Mouse (Mus musculus): ENCODE measurements around the gene Svs3a. TPM values are rescaled to one million over a fixed set of nuclear protein-coding genes. Genes with fewer than 3 reads are reported as not detected.
"Not testable (repeated sequence)": the region's sequence is repeated elsewhere in the genome, so short reads cannot be mapped to it uniquely, and the experiment has no call there.

Svs3a gene
- polyA plus RNA-seq (2015; fragmentation: Nextera tagmentation; extraction: Ambion mirVana): not detected in 2 replicates

GRCm38 (mm10) chr2:164288968-164289367 lies at the start of gene Svs3a:
Gene Svs3a (plus strand): TSS chr2:164289268.
- not testable (repeated sequence) for H3K36me3 ChIP-seq; H3K9ac ChIP-seq; H3K4me1 ChIP-seq; H3K4me3 ChIP-seq; H3K27me3 ChIP-seq; ATAC-seq (ENCODE audit: insufficient number of reproducible peaks, insufficient read depth, low FRiP score, low TSS enrichment, low read depth); H3K27ac ChIP-seq; H3K9me3 ChIP-seq; H3K4me2 ChIP-seq
- WGBS: 71% methylated on average over 1 of the region's 1 CpGs

- H3K4me1 ChIP-seq; H3K9ac ChIP-seq; H3K4me2 ChIP-seq; H3K27me3 ChIP-seq; H3K9me3 ChIP-seq; H3K27ac ChIP-seq; H3K36me3 ChIP-seq; H3K4me3 ChIP-seq; ATAC-seq (ENCODE audit: insufficient number of reproducible peaks, insufficient read depth, low FRiP score, low TSS enrichment, low read depth): not testable (repeated sequence)
- WGBS: 80% methylated on average over 1 of the region's 1 CpGs
Measured at GRCm38 (mm10) chr2:164256540-164256939, 32.5 kb upstream of the Svs3a start, which contains the start of gene Svs3b. Gene Svs3b (minus strand): TSS chr2:164256640.

- no peaks in the 10 kb centered on the region for H3K36me3 ChIP-seq
- H3K27ac ChIP-seq: no peak within 1 kb of the TSS
- 94% methylated on average over 4 of the region's 4 CpGs for WGBS
- no peak within 1 kb of the TSS for H3K4me2 ChIP-seq
- no peaks in the 10 kb centered on the region for H3K9me3 ChIP-seq
- ATAC-seq (ENCODE audit: insufficient number of reproducible peaks, insufficient read depth, low FRiP score, low TSS enrichment, low read depth): no peak
- no peak within 1 kb of the TSS for H3K4me3 ChIP-seq
- H3K4me1 ChIP-seq: no peaks in the 10 kb centered on the region
- no peak within 1 kb of the TSS for H3K9ac ChIP-seq
- no peaks in the 10 kb centered on the region for H3K27me3 ChIP-seq
Measured at GRCm38 (mm10) chr2:164278359-164278758, 10.7 kb upstream of the Svs3a start, which contains the start of gene Svs4. Gene Svs4 (minus strand): TSS chr2:164278459.

- H3K27ac ChIP-seq: no peak overlapping the region
- no peaks in the 10 kb centered on the region for H3K9me3 ChIP-seq
- H3K4me3 ChIP-seq: no peak overlapping the region
- H3K27me3 ChIP-seq: no peaks in the 10 kb centered on the region
- no peaks in the 10 kb centered on the region for H3K36me3 ChIP-seq
- H3K9ac ChIP-seq: no peak overlapping the region
- H3K4me2 ChIP-seq: no peak overlapping the region
- no peaks in the 10 kb centered on the region for H3K4me1 ChIP-seq
- ATAC-seq (ENCODE audit: insufficient number of reproducible peaks, insufficient read depth, low FRiP score, low TSS enrichment, low read depth): no peak
- 87% methylated on average over 5 of the region's 5 CpGs for WGBS
Measured at GRCm38 (mm10) chr2:164312599-164312998, 23.5 kb downstream of the Svs3a start.

- H3K27ac ChIP-seq; ATAC-seq (ENCODE audit: insufficient number of reproducible peaks, insufficient read depth, low FRiP score, low TSS enrichment, low read depth); H3K4me1 ChIP-seq; H3K9ac ChIP-seq; H3K4me3 ChIP-seq; H3K36me3 ChIP-seq; H3K27me3 ChIP-seq; H3K9me3 ChIP-seq; H3K4me2 ChIP-seq: not testable (repeated sequence)
Measured at GRCm38 (mm10) chr2:164315460-164315859, 26.4 kb downstream of the Svs3a start.

GRCm38 (mm10) chr2:164316451-164316850 lies 27.4 kb downstream of the Svs3a start, which contains the start of gene Svs6:
Gene Svs6 (plus strand): TSS chr2:164316751.
- not testable (repeated sequence) for H3K4me3 ChIP-seq; H3K9me3 ChIP-seq; ATAC-seq (ENCODE audit: insufficient number of reproducible peaks, insufficient read depth, low FRiP score, low TSS enrichment, low read depth); H3K4me1 ChIP-seq; H3K36me3 ChIP-seq; H3K27me3 ChIP-seq; H3K9ac ChIP-seq; H3K4me2 ChIP-seq; H3K27ac ChIP-seq
- 74% methylated on average over 1 of the region's 1 CpGs for WGBS

GRCm38 (mm10) chr2:164320983-164321382 lies 31.9 kb downstream of the Svs3a start:
- 83% methylated on average over 6 of the region's 6 CpGs for WGBS
- Histone ChIP-seq H3K4me3 (no peak overlapping the region), H3K9me3 (no peaks in the 10 kb centered on the region), H3K4me1 (no peaks in the 10 kb centered on the region), H3K27me3 (no peaks in the 10 kb centered on the region), H3K4me2 (no peak overlapping the region), H3K27ac (no peak overlapping the region), H3K9ac (no peak overlapping the region), H3K36me3 (no peaks in the 10 kb centered on the region)
- ATAC-seq (ENCODE audit: insufficient number of reproducible peaks, insufficient read depth, low FRiP score, low TSS enrichment, low read depth): no peak

GRCm38 (mm10) chr2:164332440-164332839 lies 43.4 kb downstream of the Svs3a start, which contains the start of gene Svs5:
Gene Svs5 (plus strand): TSS chr2:164332740.
- WGBS: 81% methylated on average over 3 of the region's 3 CpGs
- H3K4me3 ChIP-seq; H3K36me3 ChIP-seq; H3K27me3 ChIP-seq; H3K4me1 ChIP-seq; H3K9me3 ChIP-seq; H3K27ac ChIP-seq; H3K9ac ChIP-seq; H3K4me2 ChIP-seq; ATAC-seq (ENCODE audit: insufficient number of reproducible peaks, insufficient read depth, low FRiP score, low TSS enrichment, low read depth): not testable (repeated sequence)

Other genes starting within 250 kb of the Svs3a start
- gene Stk4, start 218.9 kb upstream of the Svs3a start, polyA plus RNA-seq (2015; fragmentation: Nextera tagmentation; extraction: Ambion mirVana): 19.0 and 19.8 TPM in 2 replicates
- gene Tomm34, start 218.1 kb upstream of the Svs3a start, polyA plus RNA-seq (2015; fragmentation: Nextera tagmentation; extraction: Ambion mirVana): 59.1 and 59.3 TPM in 2 replicates
- gene Kcns1, start 118.2 kb upstream of the Svs3a start, polyA plus RNA-seq (2015; fragmentation: Nextera tagmentation; extraction: Ambion mirVana): 0.80 and 1.2 TPM in 2 replicates
- gene Wfdc5, start 106.5 kb upstream of the Svs3a start, polyA plus RNA-seq (2015; fragmentation: Nextera tagmentation; extraction: Ambion mirVana): not detected in 2 replicates
- gene Wfdc12, start 98.7 kb upstream of the Svs3a start, polyA plus RNA-seq (2015; fragmentation: Nextera tagmentation; extraction: Ambion mirVana): not detected in 2 replicates
- not detected in 2 replicates for gene Wfdc15a, start 89.1 kb upstream of the Svs3a start, polyA plus RNA-seq (2015; fragmentation: Nextera tagmentation; extraction: Ambion mirVana)
- gene Wfdc15b, start 67.6 kb upstream of the Svs3a start, polyA plus RNA-seq (2015; fragmentation: Nextera tagmentation; extraction: Ambion mirVana): not detected in 2 replicates
- not detected in 2 replicates for gene Svs2, start 50.8 kb upstream of the Svs3a start, polyA plus RNA-seq (2015; fragmentation: Nextera tagmentation; extraction: Ambion mirVana)
- not detected in 2 replicates for gene Svs3b, start 32.6 kb upstream of the Svs3a start, polyA plus RNA-seq (2015; fragmentation: Nextera tagmentation; extraction: Ambion mirVana)
- gene Svs4, start 10.8 kb upstream of the Svs3a start, polyA plus RNA-seq (2015; fragmentation: Nextera tagmentation; extraction: Ambion mirVana): not detected in 2 replicates
- not detected in 2 replicates for gene Svs6, start 27.5 kb downstream of the Svs3a start, polyA plus RNA-seq (2015; fragmentation: Nextera tagmentation; extraction: Ambion mirVana)
- not detected in 2 replicates for gene Svs5, start 43.5 kb downstream of the Svs3a start, polyA plus RNA-seq (2015; fragmentation: Nextera tagmentation; extraction: Ambion mirVana)
- gene Slpi, start 99.8 kb downstream of the Svs3a start, polyA plus RNA-seq (2015; fragmentation: Nextera tagmentation; extraction: Ambion mirVana): 2.2 and 2.7 TPM in 2 replicates
- gene Rbpjl, start 113.9 kb downstream of the Svs3a start, polyA plus RNA-seq (2015; fragmentation: Nextera tagmentation; extraction: Ambion mirVana): 0.59 and 1.0 TPM in 2 replicates
- gene Matn4, start 115.9 kb downstream of the Svs3a start, polyA plus RNA-seq (2015; fragmentation: Nextera tagmentation; extraction: Ambion mirVana): 66.0 and 105 TPM in 2 replicates
- 81.5 and 87.8 TPM in 2 replicates for gene Sdc4, start 154.6 kb downstream of the Svs3a start, polyA plus RNA-seq (2015; fragmentation: Nextera tagmentation; extraction: Ambion mirVana)
- 56.0 and 65.9 TPM in 2 replicates for gene Sys1, start 167.7 kb downstream of the Svs3a start, polyA plus RNA-seq (2015; fragmentation: Nextera tagmentation; extraction: Ambion mirVana)
- gene Gm20458, start 171.7 kb downstream of the Svs3a start, polyA plus RNA-seq (2015; fragmentation: Nextera tagmentation; extraction: Ambion mirVana): 7.7 and 8.3 TPM in 2 replicates
- not detected in 2 replicates for gene Trp53tg5, start 184.5 kb downstream of the Svs3a start, polyA plus RNA-seq (2015; fragmentation: Nextera tagmentation; extraction: Ambion mirVana)
- 2.1 and 3.0 TPM in 2 replicates for gene Dbndd2, start 196.8 kb downstream of the Svs3a start, polyA plus RNA-seq (2015; fragmentation: Nextera tagmentation; extraction: Ambion mirVana)
- gene Pigt, start 208.3 kb downstream of the Svs3a start, polyA plus RNA-seq (2015; fragmentation: Nextera tagmentation; extraction: Ambion mirVana): 49.6 and 52.6 TPM in 2 replicates